Mouse (Mus musculus) intestine, postnatal 0 days (tissue): ENCODE results near the gene Dhps. TPM values are rescaled to one million over a fixed set of nuclear protein-coding genes. Genes with fewer than 3 reads are reported as not detected.

ENCODE experiments used
- ATAC-seq: fragments of 200-750 bp; cut with Nextera tagmentation; 2 replicates; pipeline ENCODE4 v1.8.0; 2017; ENCODE audit warnings: mild to moderate bottlenecking, moderate TSS enrichment, moderate library complexity
- H3K27ac ChIP-seq: fragments of 300-500 bp; sonication (generic); 2 replicates; pipeline ENCODE4 v1.5.1; 2014; ENCODE audit warnings: mild to moderate bottlenecking, low read depth, low read length, moderate library complexity
- H3K27me3 ChIP-seq: fragments of 300-500 bp; sonication (generic); replicated peaks from 2 replicates; pipeline ENCODE4 v1.6.1; 2014; ENCODE audit warnings: low read length, mixed read lengths; ENCODE audit not compliant: control insufficient read depth, insufficient read depth
- H3K36me3 ChIP-seq: fragments of 300-500 bp; sonication (generic); 2 replicates; pipeline ENCODE4 v1.6.1; 2014; ENCODE audit warnings: mild to moderate bottlenecking, moderate library complexity; ENCODE audit not compliant: control insufficient read depth, insufficient read depth
- H3K4me1 ChIP-seq: fragments of 300-500 bp; sonication (generic); replicated peaks from 2 replicates; pipeline ENCODE4 v1.6.1; 2014; ENCODE audit warnings: antibody characterized with exemption, low read length, mixed read lengths; ENCODE audit not compliant: control insufficient read depth, insufficient read depth
- H3K4me2 ChIP-seq: fragments of 300-500 bp; sonication (generic); replicated peaks from 2 replicates; pipeline ENCODE4 v1.6.1; 2014; ENCODE audit warnings: low read depth, mild to moderate bottlenecking, moderate library complexity
- H3K4me3 ChIP-seq: fragments of 300-500 bp; sonication (generic); 2 replicates; pipeline ENCODE4 v1.5.1; 2014; ENCODE audit warnings: low read depth, low read length
- H3K9ac ChIP-seq: fragments of 300-500 bp; sonication (generic); 2 replicates; pipeline ENCODE4 v1.6.1; 2014; ENCODE audit warnings: mild to moderate bottlenecking, low read depth, low read length
- H3K9me3 ChIP-seq: fragments of 300-500 bp; sonication (generic); 2 replicates; pipeline ENCODE4 v1.6.1; 2016; ENCODE audit warnings: mixed run types; ENCODE audit not compliant: control insufficient read depth
- CTCF ChIP-seq: sonication (generic); IDR thresholded peaks from 2 replicates; pipeline ENCODE4 v1.5.1; 2016; ENCODE audit warnings: low read depth, mild to moderate bottlenecking, control low read depth, antibody characterized with exemption, moderate library complexity
- WGBS: fragments of 180-500 bp; shearing (Covaris S2); extraction: QIAGEN DNeasy Blood & Tissue Kit; methylation state at CpG from one replicate; pipeline ENCODE4 v1.1.7; 2014; 5-methylcytosine and 5-hydroxymethylcytosine counted together
- polyA plus RNA-seq: library from polyadenylated mRNA; unstranded; fragments of >200 nt; fragmentation: Nextera tagmentation; extraction: Ambion mirVana; gene quantifications from 2 replicates; pipeline ENCODE4 v1.2.1, GENCODE M21; 2015

Gene Dhps
- polyA plus RNA-seq, 1 experiment from 2014 or later = 46.6 TPM

GRCm38 (mm10) chr8:85096196-85096595 lies 24.6 kb downstream of the Dhps start:
- WGBS = 91% methylated on average over 16 of the region's 16 CpGs
- no peak for TF ChIP-seq CTCF
- no peak overlapping the region for H3K4me3 ChIP-seq

GRCm38 (mm10) chr8:85096850-85097249 lies 25.3 kb downstream of the Dhps start:
- Histone ChIP-seq H3K36me3 (peaks cover 60% of the 10 kb centered on the region), H3K9ac (no peak overlapping the region), H3K4me2 (no peak overlapping the region), H3K4me1 (no peaks in the 10 kb centered on the region), H3K4me3 (no peak overlapping the region), H3K27me3 (no peaks in the 10 kb centered on the region), H3K27ac (no peak overlapping the region), H3K9me3 (no peaks in the 10 kb centered on the region)
- 84% methylated on average over 4 of the region's 4 CpGs for WGBS
- no peak for ATAC-seq
- no peak for TF ChIP-seq CTCF

More at GRCm38 (mm10) chr8:85096196-85096595, 24.6 kb downstream of the Dhps start:
- H3K27ac ChIP-seq = no peak overlapping the region
- no peak for ATAC-seq
- no peak overlapping the region for H3K9ac ChIP-seq
- H3K36me3 ChIP-seq = peaks cover 66% of the 10 kb centered on the region
- H3K27me3 ChIP-seq = no peaks in the 10 kb centered on the region
- H3K9me3 ChIP-seq = no peaks in the 10 kb centered on the region
- H3K4me2 ChIP-seq = no peak overlapping the region
- H3K4me1 ChIP-seq = no peaks in the 10 kb centered on the region

- no peak overlapping the region for H3K27ac ChIP-seq
- WGBS = 87% methylated on average over 4 of the region's 4 CpGs
- no peak for ATAC-seq
Measured at GRCm38 (mm10) chr8:85100076-85100665, 28.6 kb downstream of the Dhps start.

GRCm38 (mm10) chr8:85113241-85113640 lies 41.7 kb downstream of the Dhps start:
- H3K9ac ChIP-seq = no peak overlapping the region
- no peak for ATAC-seq
- H3K4me1 ChIP-seq = no peaks in the 10 kb centered on the region
- H3K9me3 ChIP-seq = no peaks in the 10 kb centered on the region
- no peak overlapping the region for H3K4me2 ChIP-seq
- TF ChIP-seq CTCF = no peak
- H3K27ac ChIP-seq = no peak overlapping the region
- 96% methylated on average over 10 of the region's 10 CpGs for WGBS
- H3K36me3 ChIP-seq = peaks cover 29% of the 10 kb centered on the region
- H3K4me3 ChIP-seq = no peak overlapping the region
- H3K27me3 ChIP-seq = no peaks in the 10 kb centered on the region

More at GRCm38 (mm10) chr8:85100076-85100665, 28.6 kb downstream of the Dhps start:
- no peak for TF ChIP-seq CTCF
- Histone ChIP-seq H3K36me3 (peaks cover 29% of the 10 kb centered on the region), H3K4me1 (no peaks in the 10 kb centered on the region), H3K9me3 (no peaks in the 10 kb centered on the region), H3K9ac (no peak overlapping the region), H3K27me3 (no peaks in the 10 kb centered on the region), H3K4me2 (no peak overlapping the region), H3K4me3 (no peak overlapping the region)

GRCm38 (mm10) chr8:85115501-85115900 lies 43.9 kb downstream of the Dhps start:
- Histone ChIP-seq H3K27me3 (no peaks in the 10 kb centered on the region), H3K4me1 (no peaks in the 10 kb centered on the region), H3K4me3 (no peak overlapping the region), H3K27ac (no peak overlapping the region), H3K9ac (no peak overlapping the region), H3K36me3 (peaks cover 19% of the 10 kb centered on the region), H3K9me3 (no peaks in the 10 kb centered on the region), H3K4me2 (no peak overlapping the region)
- ATAC-seq = no peak
- WGBS = 89% methylated on average over 4 of the region's 4 CpGs
- no peak for TF ChIP-seq CTCF

GRCm38 (mm10) chr8:85116984-85117383 lies 45.4 kb downstream of the Dhps start:
- H3K4me3 ChIP-seq = no peak overlapping the region
- H3K4me1 ChIP-seq = no peaks in the 10 kb centered on the region
- ATAC-seq = no peak
- H3K9ac ChIP-seq = no peak overlapping the region
- no peaks in the 10 kb centered on the region for H3K27me3 ChIP-seq
- H3K9me3 ChIP-seq = no peaks in the 10 kb centered on the region
- whole genome bisulfite sequencing = 59% methylated on average over 7 of the region's 7 CpGs
- H3K27ac ChIP-seq = no peak overlapping the region
- H3K36me3 ChIP-seq = peaks cover 5% of the 10 kb centered on the region; the same call in 1 of the 2 replicates
- no peak overlapping the region for H3K4me2 ChIP-seq
- no peak for TF ChIP-seq CTCF
